In the genomic region with DNA sequence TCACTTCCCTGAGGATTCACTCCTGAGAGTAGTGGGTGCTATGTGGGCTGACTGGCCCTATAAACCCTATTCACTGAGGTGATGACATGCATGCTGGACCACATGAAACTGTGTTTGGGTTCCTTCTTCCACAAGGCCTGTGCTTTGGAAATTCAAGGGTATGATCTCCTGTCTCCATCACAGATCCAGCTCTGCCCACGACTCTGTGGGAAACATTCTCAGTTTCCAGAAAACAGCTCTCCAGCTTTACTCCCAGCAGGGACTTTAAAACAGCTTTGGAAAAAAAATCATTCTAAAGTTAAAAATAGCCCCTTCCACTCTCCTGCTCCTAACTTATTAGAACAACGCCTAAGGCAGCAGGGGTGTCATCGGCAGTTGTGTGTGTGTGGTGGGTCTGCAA, we compare ENCODE assay signal across 10 mouse cellular contexts.
"Had no signal": no experiment of that assay in that cellular context is flagged by ENCODE, and none has a peak within 500 bp of the region (broad histone marks: within the 10 kb centered on the region; RNA-seq: fewer than 3 reads in every experiment).

No protein-coding gene starts in this region.

- H3K27me3 ChIP-seq: midbrain, embryonic 12.5 days had no signal

- H3K27ac ChIP-seq: kidney, postnatal 0 days; limb, embryonic 13.5 days; liver, embryonic 14.5 days; midbrain, embryonic 12.5 days; stomach, postnatal 0 days had no signal

- H3K9ac ChIP-seq: limb, embryonic 13.5 days; liver, embryonic 14.5 days; midbrain, embryonic 12.5 days had no signal

- H3K4me2 ChIP-seq: limb, embryonic 13.5 days; midbrain, embryonic 12.5 days had no signal

- H3K36me3 ChIP-seq: limb, embryonic 13.5 days; midbrain, embryonic 12.5 days had no signal

- DNase-seq: kidney, adult 11 months; kidney, adult 9 months; kidney, postnatal 36 days; left cerebral cortex, postnatal 4 days; thymus, postnatal 4 days had no signal

- H3K4me1 ChIP-seq: limb, embryonic 13.5 days; midbrain, embryonic 12.5 days had no signal

- H3K9me3 ChIP-seq: limb, embryonic 13.5 days; midbrain, embryonic 12.5 days had no signal

- H3K4me3 ChIP-seq: limb, embryonic 13.5 days; midbrain, embryonic 12.5 days had no signal
